Mouse (Mus musculus): ENCODE data around the gene Fgfr4.

Gene Fgfr4

GRCm38 (mm10) chr13:55152621-55153415 lies at the start of gene Fgfr4:
Fgfr4 (plus strand) TSS chr13:55152640.
- DNase-seq (ENCODE audit: low read depth, low spot score): no peak

- DNase-seq (ENCODE audit: low read depth, low spot score): no peak
Observed at GRCm38 (mm10) chr13:55103351-55103750, 49.1 kb upstream of the Fgfr4 start.

GRCm38 (mm10) chr13:55105045-55105952 lies 47.1 kb upstream of the Fgfr4 start, which contains the start of gene Zfp346:
Zfp346 (plus strand) TSS chr13:55105311.
- peak; percentile 95 for DNase-seq (ENCODE audit: low read depth, low spot score)

- DNase-seq (ENCODE audit: low read depth, low spot score): no peak
Observed at GRCm38 (mm10) chr13:55105953-55106691, 46.3 kb upstream of the Fgfr4 start.

GRCm38 (mm10) chr13:55107116-55107515 lies 45.3 kb upstream of the Fgfr4 start:
- DNase-seq (ENCODE audit: low read depth, low spot score): no peak

GRCm38 (mm10) chr13:55107694-55108093 lies 44.7 kb upstream of the Fgfr4 start:
- no peak for DNase-seq (ENCODE audit: low read depth, low spot score)

- DNase-seq (ENCODE audit: low read depth, low spot score): no peak
Observed at GRCm38 (mm10) chr13:55114375-55114774, 38.1 kb upstream of the Fgfr4 start.

GRCm38 (mm10) chr13:55124903-55125302 lies 27.5 kb upstream of the Fgfr4 start:
- no peak for DNase-seq (ENCODE audit: low read depth, low spot score)

- no peak for DNase-seq (ENCODE audit: low read depth, low spot score)
Observed at GRCm38 (mm10) chr13:55133448-55133847, 19.0 kb upstream of the Fgfr4 start, which contains the start of gene Gm17617. Gm17617 (minus strand) TSS chr13:55133548.

- DNase-seq (ENCODE audit: low read depth, low spot score): peak; percentile 18
Observed at GRCm38 (mm10) chr13:55135382-55135781, 17.1 kb upstream of the Fgfr4 start.

- no peak for DNase-seq (ENCODE audit: low read depth, low spot score)
Observed at GRCm38 (mm10) chr13:55140271-55140670, 12.2 kb upstream of the Fgfr4 start.

GRCm38 (mm10) chr13:55153951-55154350 lies 1.5 kb downstream of the Fgfr4 start:
- no peak for DNase-seq (ENCODE audit: low read depth, low spot score)

- no peak for DNase-seq (ENCODE audit: low read depth, low spot score)
Observed at GRCm38 (mm10) chr13:55162365-55162764, 9.9 kb downstream of the Fgfr4 start.

- DNase-seq (ENCODE audit: low read depth, low spot score): no peak
Observed at GRCm38 (mm10) chr13:55163553-55163952, 11.1 kb downstream of the Fgfr4 start.

- no peak for DNase-seq (ENCODE audit: low read depth, low spot score)
Observed at GRCm38 (mm10) chr13:55165831-55166339, 13.4 kb downstream of the Fgfr4 start.

- DNase-seq (ENCODE audit: low read depth, low spot score): no peak
Observed at GRCm38 (mm10) chr13:55166806-55167725, 14.6 kb downstream of the Fgfr4 start.

- DNase-seq (ENCODE audit: low read depth, low spot score): no peak
Observed at GRCm38 (mm10) chr13:55167798-55168197, 15.4 kb downstream of the Fgfr4 start.

GRCm38 (mm10) chr13:55168255-55168654 lies 15.8 kb downstream of the Fgfr4 start:
- DNase-seq (ENCODE audit: low read depth, low spot score): no peak

- DNase-seq (ENCODE audit: low read depth, low spot score): no peak
Observed at GRCm38 (mm10) chr13:55168958-55169369, 16.5 kb downstream of the Fgfr4 start.

All from CD4-positive helper T cell, adult 2 months (primary cell).